Comparison of ENCODE assay signal across 19 mouse cellular contexts in genomic region chr17:26420491-26421247, GRCm38 (mm10). TPM values are rescaled to one million over a fixed set of nuclear protein-coding genes. Genes with fewer than 3 reads are reported as not detected.
DNase-seq lines count a peak whose midpoint lies in the region; ATAC-seq and TF ChIP-seq lines count a peak whose summit lies in the region.
"Had no signal": no experiment of that assay in that cellular context is flagged by ENCODE, and none has a peak within 500 bp of the region (broad histone marks: within the 10 kb centered on the region; RNA-seq: fewer than 3 reads in every experiment).

No protein-coding gene starts in this region.

- H3K36me3 ChIP-seq in liver, embryonic 12.5 days, result no peaks in the 10 kb centered on the region
- H3K36me3 ChIP-seq in liver, postnatal 0 days (replicated peaks; ENCODE audit: insufficient read depth, low read length), result no peaks in the 10 kb centered on the region
- H3K36me3 ChIP-seq in kidney, postnatal 0 days (ENCODE audit: insufficient read depth, low read length), result no peaks in the 10 kb centered on the region
- no peaks in the 10 kb centered on the region for H3K36me3 ChIP-seq in midbrain, embryonic 11.5 days (ENCODE audit: control insufficient read depth, insufficient read depth, low read length)
- no peaks in the 10 kb centered on the region for H3K36me3 ChIP-seq in forebrain, embryonic 14.5 days (ENCODE audit: control insufficient read depth, insufficient read depth, low read length)
- H3K36me3 ChIP-seq: embryonic facial prominence, embryonic 15.5 days; forebrain, embryonic 10.5 days; hindbrain, embryonic 12.5 days; neural tube, embryonic 15.5 days had no signal

- no peak for TF ChIP-seq CTCF in liver, postnatal 0 days (IDR thresholded peaks at IDR 0.05; ENCODE audit: low read depth)
- no peak for TF ChIP-seq CTCF in kidney, postnatal 0 days (IDR thresholded peaks at IDR 0.05; ENCODE audit: low read depth)

- H3K4me1 ChIP-seq in liver, embryonic 12.5 days, result peaks cover 13% of the 10 kb centered on the region
- 0 out of 2 replicates have a peak, but pooled peaks cover 2% of the 10 kb centered on the region for H3K4me1 ChIP-seq in liver, postnatal 0 days (ENCODE audit: insufficient read depth)
- peaks cover 49% of the 10 kb centered on the region for H3K4me1 ChIP-seq in kidney, postnatal 0 days (replicated peaks; ENCODE audit: insufficient read depth, low read length)
- H3K4me1 ChIP-seq in midbrain, embryonic 11.5 days (ENCODE audit: control insufficient read depth, insufficient read depth, low read length), result no peaks in the 10 kb centered on the region
- H3K4me1 ChIP-seq in forebrain, embryonic 14.5 days (ENCODE audit: control insufficient read depth, insufficient read depth, low read length), result peaks cover 5% of the 10 kb centered on the region; the same call in 1 of the 2 replicates

- H3K9ac ChIP-seq in liver, embryonic 12.5 days, result no peak overlapping the region
- no peak overlapping the region for H3K9ac ChIP-seq in liver, postnatal 0 days (replicated peaks)
- H3K9ac ChIP-seq in kidney, postnatal 0 days (ENCODE audit: low read depth, low read length), result 0 out of 2 replicates have a peak overlapping the region, but pooled peaks have one; percentile 23
- H3K9ac ChIP-seq in midbrain, embryonic 11.5 days (ENCODE audit: low read length), result no peak overlapping the region
- no peak overlapping the region for H3K9ac ChIP-seq in forebrain, embryonic 14.5 days (ENCODE audit: low read length)
- H3K9ac ChIP-seq: embryonic facial prominence, embryonic 15.5 days; hindbrain, embryonic 12.5 days; neural tube, embryonic 15.5 days had no signal

- H3K4me2 ChIP-seq in liver, embryonic 12.5 days, result no peak overlapping the region
- no peak overlapping the region for H3K4me2 ChIP-seq in liver, postnatal 0 days (ENCODE audit: low read depth, low read length)
- no peak overlapping the region for H3K4me2 ChIP-seq in kidney, postnatal 0 days (ENCODE audit: low read length)
- H3K4me2 ChIP-seq in midbrain, embryonic 11.5 days, result no peak overlapping the region
- no peak overlapping the region for H3K4me2 ChIP-seq in forebrain, embryonic 14.5 days (ENCODE audit: low read length)
- H3K4me2 ChIP-seq: embryonic facial prominence, embryonic 15.5 days; hindbrain, embryonic 12.5 days; neural tube, embryonic 15.5 days had no signal

- H3K9me3 ChIP-seq in liver, embryonic 12.5 days (replicated peaks), result no peaks in the 10 kb centered on the region
- H3K9me3 ChIP-seq in liver, postnatal 0 days (ENCODE audit: low read length), result no peaks in the 10 kb centered on the region
- no peaks in the 10 kb centered on the region for H3K9me3 ChIP-seq in kidney, postnatal 0 days (replicated peaks; ENCODE audit: low read length)
- H3K9me3 ChIP-seq in midbrain, embryonic 11.5 days (ENCODE audit: control insufficient read depth, low read length), result no peaks in the 10 kb centered on the region
- no peaks in the 10 kb centered on the region for H3K9me3 ChIP-seq in forebrain, embryonic 14.5 days (replicated peaks; ENCODE audit: control insufficient read depth, low read length)
- H3K9me3 ChIP-seq: embryonic facial prominence, embryonic 15.5 days; forebrain, embryonic 10.5 days; hindbrain, embryonic 12.5 days; neural tube, embryonic 15.5 days had no signal

- H3K4me3 ChIP-seq in liver, embryonic 12.5 days, result no peak overlapping the region
- H3K4me3 ChIP-seq in liver, postnatal 0 days (ENCODE audit: low read depth, low read length), result no peak overlapping the region
- no peak overlapping the region for H3K4me3 ChIP-seq in kidney, postnatal 0 days (replicated peaks; ENCODE audit: low read depth, low read length)
- H3K4me3 ChIP-seq in midbrain, embryonic 11.5 days (ENCODE audit: low read depth, low read length), result no peak overlapping the region
- no peak overlapping the region for H3K4me3 ChIP-seq in forebrain, embryonic 14.5 days (ENCODE audit: low read depth, low read length)
- H3K4me3 ChIP-seq: embryonic facial prominence, embryonic 15.5 days; forebrain, embryonic 10.5 days; hindbrain, embryonic 12.5 days; myocyte; neural tube, embryonic 15.5 days had no signal

- TF ChIP-seq EP300 in liver, postnatal 0 days (IDR thresholded peaks at IDR 0.05; ENCODE audit: low read depth), result no peak

- peaks cover 77% of the 10 kb centered on the region for H3K27me3 ChIP-seq in liver, embryonic 12.5 days (replicated peaks)
- peaks cover 16% of the 10 kb centered on the region for H3K27me3 ChIP-seq in liver, postnatal 0 days (ENCODE audit: insufficient read depth, low read length)
- no peaks in the 10 kb centered on the region for H3K27me3 ChIP-seq in kidney, postnatal 0 days (ENCODE audit: insufficient read depth, low read length)
- H3K27me3 ChIP-seq in midbrain, embryonic 11.5 days (ENCODE audit: control insufficient read depth, insufficient read depth, low read length), result peaks cover 10% of the 10 kb centered on the region
- 0 out of 2 replicates have a peak, but pooled peaks cover 3% of the 10 kb centered on the region for H3K27me3 ChIP-seq in forebrain, embryonic 14.5 days (replicated peaks; ENCODE audit: control insufficient read depth, insufficient read depth, low read length)

- H3K27ac ChIP-seq in liver, embryonic 12.5 days, result no peak overlapping the region
- no peak overlapping the region for H3K27ac ChIP-seq in liver, postnatal 0 days (ENCODE audit: low read depth)
- H3K27ac ChIP-seq in kidney, postnatal 0 days, result peak overlapping the region; percentile 84
- no peak overlapping the region for H3K27ac ChIP-seq in midbrain, embryonic 11.5 days (ENCODE audit: low read depth, low read length)
- no peak overlapping the region for H3K27ac ChIP-seq in forebrain, embryonic 14.5 days (ENCODE audit: low read depth, low read length)
- H3K27ac ChIP-seq: embryonic facial prominence, embryonic 15.5 days; forebrain, embryonic 10.5 days; hindbrain, embryonic 12.5 days; macrophage; neural tube, embryonic 15.5 days had no signal

- DNase-seq in heart, adult 11 months, result peak; percentile 92
- no peak for DNase-seq in heart, postnatal 4 days
- no peak for DNase-seq in liver, postnatal 0 days
- DNase-seq in kidney, postnatal 0 days (ENCODE audit: low spot score), result no peak
- DNase-seq in midbrain, embryonic 11.5 days (ENCODE audit: low spot score, missing footprints), result no peak
- DNase-seq in forebrain, embryonic 14.5 days (ENCODE audit: low spot score), result no peak
- DNase-seq: cerebellum, adult 2 months; gastrocnemius, postnatal 36 days; liver; lung, adult 2 months had no signal

- WGBS in liver, embryonic 12.5 days (ENCODE audit: insufficient replicate concordance), result 54% methylated on average over 7 of the region's 7 CpGs
- WGBS in liver, postnatal 0 days (ENCODE audit: insufficient replicate concordance), result 69% methylated on average over 7 of the region's 7 CpGs
- WGBS in kidney, postnatal 0 days, result 64% methylated on average over 7 of the region's 7 CpGs
- 76% methylated on average over 7 of the region's 7 CpGs for WGBS in midbrain, embryonic 11.5 days
- WGBS in forebrain, embryonic 14.5 days, result 77% methylated on average over 7 of the region's 7 CpGs

- 0 out of 2 replicates have a peak, but pooled peaks have one; percentile 5 for ATAC-seq in liver, embryonic 12.5 days
- ATAC-seq in liver, postnatal 0 days, result no peak
- ATAC-seq in kidney, postnatal 0 days (replicated peaks; ENCODE audit: low FRiP score, low read depth), result no peak; the same call in 1 of the 2 replicates
- no peak for ATAC-seq in inflammation-experienced regulatory T-cells, adult 6 months
- no peak for ATAC-seq in midbrain, embryonic 11.5 days (ENCODE audit: low FRiP score)
- ATAC-seq in forebrain, embryonic 14.5 days, result no peak
- ATAC-seq: activated CD4-positive, CD25-positive, alpha-beta regulatory T cell, adult 4 months had no signal

RNA-seq across cellular contexts. Expression of gene Neurl1b, which starts 6.0 kb away (rescaled TPM):
- total RNA-seq in heart, postnatal 4 days (2021), result 10 to 100 TPM; 81.4 to 87.9 TPM
- 0.06 and 0.10 TPM in 2 replicates for polyA plus RNA-seq in liver, embryonic 12.5 days (2016; fragmentation: Nextera tagmentation; extraction: Ambion mirVana)
- 0.05 and 0.06 TPM in 2 replicates for polyA plus RNA-seq in liver, postnatal 0 days (2015; fragmentation: Nextera tagmentation; extraction: Ambion mirVana)
- polyA plus RNA-seq in kidney, postnatal 0 days (2015; fragmentation: Nextera tagmentation; extraction: Ambion mirVana), result 1.6 and 2.1 TPM in 2 replicates
- 1 to 10 TPM in 1 of 3 experiments, not detected in 2; 1.2 TPM for polyA plus RNA-seq in inflammation-experienced regulatory T-cells, adult 6 months (2017; shearing (Covaris generic))
- 0.18 and 0.46 TPM in 2 replicates for polyA plus RNA-seq in midbrain, embryonic 11.5 days (2014; fragmentation: Nextera tagmentation; extraction: Ambion mirVana)
- polyA plus RNA-seq in forebrain, embryonic 14.5 days (2014; fragmentation: Nextera tagmentation; extraction: Ambion mirVana), result 2.0 and 3.2 TPM in 2 replicates
